6 mouse cellular contexts compared by ENCODE assay signal in genomic region chr2:102987708-102988010, GRCm38 (mm10).
"Had no signal": no experiment of that assay in that cellular context is flagged by ENCODE, and none has a peak within 500 bp of the region (broad histone marks: within the 10 kb centered on the region; RNA-seq: fewer than 3 reads in every experiment).

No protein-coding gene starts in this region.

- DNase-seq: midbrain, embryonic 14.5 days; thymus, postnatal 4 days had no signal

- H3K9me3 ChIP-seq: limb, embryonic 13.5 days; midbrain, embryonic 10.5 days; neural tube, embryonic 12.5 days had no signal

- H3K27ac ChIP-seq: limb, embryonic 13.5 days; liver, embryonic 14.5 days; midbrain, embryonic 10.5 days; neural tube, embryonic 12.5 days had no signal

- H3K27me3 ChIP-seq: limb, embryonic 13.5 days; neural tube, embryonic 12.5 days had no signal

- H3K4me2 ChIP-seq: limb, embryonic 13.5 days; neural tube, embryonic 12.5 days had no signal

- H3K36me3 ChIP-seq: limb, embryonic 13.5 days; midbrain, embryonic 10.5 days; neural tube, embryonic 12.5 days had no signal

- H3K9ac ChIP-seq: limb, embryonic 13.5 days; liver, embryonic 14.5 days; neural tube, embryonic 12.5 days had no signal

- H3K4me1 ChIP-seq: limb, embryonic 13.5 days; midbrain, embryonic 10.5 days; neural tube, embryonic 12.5 days had no signal

- H3K4me3 ChIP-seq: limb, embryonic 13.5 days; midbrain, embryonic 10.5 days; neural tube, embryonic 12.5 days had no signal
